Mouse (Mus musculus): Measurements from ENCODE around the gene Arhgap15. TPM values are rescaled to one million over a fixed set of nuclear protein-coding genes. Genes with fewer than 3 reads are reported as not detected.

Arhgap15 gene
- polyA plus RNA-seq, 1 experiment from 2014 or later: 7.4 TPM

DNA sequence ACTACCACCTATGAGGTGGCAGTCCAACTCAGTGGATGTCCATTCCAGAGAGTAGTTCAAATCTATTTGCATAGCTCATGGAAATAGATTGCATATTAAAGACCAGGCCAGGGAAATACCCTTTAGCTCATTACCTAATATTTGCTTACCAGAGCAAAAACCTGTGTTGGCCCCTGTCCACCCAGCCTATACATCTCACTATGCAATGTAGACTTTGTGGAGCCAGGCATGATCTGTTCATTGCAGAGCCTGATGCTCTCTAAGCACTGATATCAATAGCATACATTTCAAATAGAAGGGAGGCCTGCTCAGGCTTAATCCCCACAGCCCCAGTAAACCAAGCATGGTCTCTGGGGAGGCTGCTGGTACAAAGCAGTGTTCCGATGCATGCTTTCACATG lies 689.4 kb downstream of the Arhgap15 start:
- H3K9me3 ChIP-seq (ENCODE audit: control insufficient read depth, low read length): peaks cover 3% of the 10 kb centered on the region; the same call in 1 of the 2 replicates
- DNase-seq (ENCODE audit: low spot score) (no peak), ATAC-seq (replicated peaks; ENCODE audit: low FRiP score) (no peak)
- H3K4me2 ChIP-seq: no peak overlapping the region
- no peak overlapping the region for H3K9ac ChIP-seq (ENCODE audit: low read depth, low read length)
- H3K4me1 ChIP-seq (replicated peaks; ENCODE audit: control insufficient read depth, insufficient read depth, low read length): no peaks in the 10 kb centered on the region
- H3K4me3 ChIP-seq (ENCODE audit: low read depth, low read length): no peak overlapping the region
- no peak overlapping the region for H3K27ac ChIP-seq (ENCODE audit: low read depth, low read length)
- H3K36me3 ChIP-seq (ENCODE audit: control insufficient read depth, insufficient read depth, low read length): no peaks in the 10 kb centered on the region
- H3K27me3 ChIP-seq (replicated peaks; ENCODE audit: control insufficient read depth, insufficient read depth, low read length): no peaks in the 10 kb centered on the region
- WGBS: 89% methylated on average over 1 of the region's 1 CpGs

DNA sequence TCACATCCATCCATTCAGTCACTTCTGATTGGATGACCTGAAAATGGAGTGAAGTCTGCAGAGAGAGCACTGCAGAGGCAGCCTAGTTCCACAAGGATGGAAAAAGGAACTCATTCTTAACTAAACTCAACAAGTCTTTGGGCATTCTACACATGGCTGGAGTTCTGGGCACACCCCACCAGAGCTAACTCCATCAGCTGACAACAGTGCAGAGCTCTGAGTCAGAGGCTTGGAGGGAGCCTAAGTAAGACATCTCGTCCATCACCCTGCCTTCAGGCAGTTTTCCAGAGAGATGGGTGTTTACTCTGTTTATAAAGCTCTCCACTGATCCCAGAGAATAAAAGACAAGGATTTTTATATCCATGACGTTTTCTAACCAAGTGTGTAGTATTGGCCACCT lies 696.3 kb downstream of the Arhgap15 start:
- H3K36me3 ChIP-seq (ENCODE audit: control insufficient read depth, insufficient read depth, low read length): no peaks in the 10 kb centered on the region
- H3K4me2 ChIP-seq: no peak overlapping the region
- no peak for DNase-seq (ENCODE audit: low spot score)
- ATAC-seq (replicated peaks; ENCODE audit: low FRiP score): no peak
- H3K9me3 ChIP-seq (ENCODE audit: control insufficient read depth, low read length): peaks cover 3% of the 10 kb centered on the region; the same call in 1 of the 2 replicates
- H3K4me1 ChIP-seq (replicated peaks; ENCODE audit: control insufficient read depth, insufficient read depth, low read length): no peaks in the 10 kb centered on the region
- no peak overlapping the region for H3K27ac ChIP-seq (ENCODE audit: low read depth, low read length)
- H3K9ac ChIP-seq (ENCODE audit: low read depth, low read length): no peak overlapping the region
- no peaks in the 10 kb centered on the region for H3K27me3 ChIP-seq (replicated peaks; ENCODE audit: control insufficient read depth, insufficient read depth, low read length)
- H3K4me3 ChIP-seq (ENCODE audit: low read depth, low read length): no peak overlapping the region
- 57% methylated on average over 2 of the region's 2 CpGs for WGBS

Other genes starting within 250 kb of the Arhgap15 start
- 0.38 and 0.43 TPM in 2 replicates for gene Kynu, start 193.5 kb upstream of the Arhgap15 start, polyA plus RNA-seq (2014; fragmentation: Nextera tagmentation; extraction: Ambion mirVana)